Mouse (Mus musculus) 416B (cell line): ENCODE measurements around the gene Anxa6.

Experiments
- DNase-seq: peaks from one replicate; pipeline ENCODE4 v3.0.0; 2011; ENCODE audit warnings: low read depth

Gene Anxa6

DNA sequence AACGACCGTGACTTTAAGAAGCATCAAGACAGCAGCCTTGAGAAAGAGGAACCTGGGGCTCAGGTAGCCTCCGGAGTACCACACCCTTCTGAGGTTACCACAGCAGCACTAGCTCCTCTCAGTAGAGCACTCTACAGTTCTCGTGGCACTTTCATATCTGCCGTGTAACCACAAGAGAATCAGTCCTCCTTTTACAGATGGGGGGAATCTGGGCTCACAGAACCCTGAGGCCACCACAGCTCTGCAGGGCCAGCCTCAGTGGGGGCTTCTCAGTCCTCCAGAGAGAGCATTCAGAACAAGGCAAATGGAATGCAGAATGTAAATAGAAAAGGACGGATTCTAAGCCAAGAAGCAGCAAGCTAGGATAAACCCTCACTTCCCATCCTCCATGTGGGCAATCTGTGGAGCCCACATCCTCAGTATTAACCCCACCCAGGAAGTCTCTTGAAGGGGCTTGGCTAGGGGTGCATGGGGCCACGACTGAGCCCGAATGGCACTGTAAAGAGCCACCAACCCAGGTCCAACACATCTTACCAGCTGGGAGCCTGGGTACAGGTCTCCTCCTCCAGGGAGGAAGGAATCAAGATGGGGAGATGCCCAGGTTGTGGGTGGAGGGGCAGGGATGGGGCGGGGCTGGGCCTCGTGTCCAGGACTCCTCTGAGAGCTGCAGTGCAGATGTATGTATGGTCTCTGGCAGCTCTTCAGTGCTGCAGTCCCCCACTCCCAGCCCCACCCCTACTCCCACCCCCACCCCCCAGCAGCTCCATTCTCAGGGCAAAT, 1.8 kb downstream of the Anxa6 start:
- DNase-seq = no peak

- no peak for DNase-seq
These were observed 4.7 kb downstream of the Anxa6 start for GRCm38 (mm10) chr11:55028509-55028908.

- no peak for DNase-seq
These were observed 5.9 kb downstream of the Anxa6 start for GRCm38 (mm10) chr11:55027204-55027855.

- DNase-seq = no peak
These were observed 7.3 kb downstream of the Anxa6 start for GRCm38 (mm10) chr11:55025896-55026295.

GRCm38 (mm10) chr11:55023583-55023982, 9.7 kb downstream of the Anxa6 start:
- no peak for DNase-seq

- DNase-seq = peak; percentile 91
These were observed 10.1 kb downstream of the Anxa6 start for GRCm38 (mm10) chr11:55023049-55023564.

GRCm38 (mm10) chr11:55022508-55022907, 10.7 kb downstream of the Anxa6 start:
- no peak for DNase-seq

DNA sequence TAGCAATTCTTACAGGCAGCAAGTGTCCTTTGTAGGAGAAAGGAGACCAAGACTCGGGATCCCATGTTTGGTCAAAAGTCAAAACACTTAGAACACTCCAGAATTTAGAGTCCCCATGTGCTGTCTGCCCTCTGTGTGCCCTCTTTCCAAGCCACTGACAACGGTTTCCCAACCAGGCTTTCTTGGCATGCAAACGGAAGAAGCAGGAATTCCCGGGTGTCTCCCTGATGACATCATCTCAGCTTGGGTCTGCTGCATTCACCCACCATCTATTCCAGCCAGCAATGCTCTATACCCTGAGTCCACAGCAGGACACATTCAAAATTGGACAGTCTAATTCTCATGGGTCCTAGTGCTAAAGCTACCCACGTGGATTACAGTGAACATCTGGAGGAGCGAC, 11.4 kb downstream of the Anxa6 start:
- DNase-seq = no peak

GRCm38 (mm10) chr11:55021458-55021857, 11.8 kb downstream of the Anxa6 start:
- DNase-seq = no peak

DNA sequence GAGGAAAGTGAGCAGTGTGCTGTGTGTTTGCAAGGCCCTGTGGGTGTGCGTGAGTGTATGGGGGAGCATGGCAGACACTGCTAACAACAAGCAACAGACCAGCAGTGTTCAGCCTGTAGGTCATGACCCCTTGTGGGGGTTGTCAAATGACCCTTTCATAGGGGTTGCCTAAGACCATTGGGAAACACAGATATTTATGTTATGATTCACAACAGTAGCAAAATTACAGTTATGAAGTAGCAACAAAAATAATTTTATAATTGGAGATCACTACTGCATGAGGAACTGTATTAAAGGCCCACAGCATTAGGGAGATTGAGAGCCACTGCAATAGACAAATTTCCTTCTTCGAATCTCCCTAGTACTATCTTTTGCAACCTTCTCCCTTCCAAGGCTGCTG, 13.5 kb downstream of the Anxa6 start:
- DNase-seq = no peak

- no peak for DNase-seq
These were observed 15.2 kb downstream of the Anxa6 start for GRCm38 (mm10) chr11:55018034-55018433.

- no peak for DNase-seq
These were observed 16.0 kb downstream of the Anxa6 start for GRCm38 (mm10) chr11:55017201-55017600.

- DNase-seq = no peak
These were observed 16.5 kb downstream of the Anxa6 start for GRCm38 (mm10) chr11:55016758-55017157.

DNA sequence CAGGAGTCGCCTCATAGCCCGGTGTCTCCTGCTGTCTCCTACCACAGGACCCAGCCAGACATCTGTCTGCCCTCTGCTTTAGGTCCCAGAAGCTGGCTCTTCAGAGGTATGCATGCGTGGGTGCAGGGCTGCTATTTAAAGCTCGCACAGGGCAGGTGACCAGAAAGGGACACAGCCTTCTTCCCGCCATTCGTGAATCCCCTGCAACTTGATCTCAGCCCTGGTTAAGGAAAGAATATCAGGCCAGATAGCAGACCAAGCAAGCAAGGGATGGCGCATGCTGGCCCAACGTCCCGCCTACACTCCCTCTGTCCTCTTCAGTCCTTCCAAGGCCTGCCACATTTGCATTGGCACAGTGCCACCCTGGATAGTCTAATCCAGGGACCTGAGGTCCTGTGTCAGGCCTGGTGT, 17.4 kb downstream of the Anxa6 start:
- DNase-seq = no peak

GRCm38 (mm10) chr11:55015264-55015663, 18.0 kb downstream of the Anxa6 start:
- no peak for DNase-seq

DNA sequence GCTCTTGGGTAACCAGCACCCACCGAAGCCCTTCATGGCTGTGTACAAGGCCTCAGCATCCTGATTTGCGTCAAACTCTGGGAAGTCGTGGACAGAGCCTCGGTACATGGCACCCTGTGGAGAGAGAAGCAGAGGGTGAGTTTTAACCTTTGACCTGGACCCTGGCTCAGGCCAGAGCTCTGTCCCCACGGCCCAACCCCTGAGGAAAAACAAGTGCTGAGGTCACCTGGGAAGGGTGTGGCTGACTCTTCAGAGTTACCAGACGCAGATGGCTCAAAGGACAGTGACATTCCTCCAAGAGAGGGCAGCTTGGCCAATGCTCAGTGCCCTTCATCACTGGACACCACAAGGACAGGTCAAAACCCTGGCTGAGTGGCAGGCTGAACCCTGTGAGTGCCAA, 19.4 kb downstream of the Anxa6 start:
- DNase-seq = no peak

DNA sequence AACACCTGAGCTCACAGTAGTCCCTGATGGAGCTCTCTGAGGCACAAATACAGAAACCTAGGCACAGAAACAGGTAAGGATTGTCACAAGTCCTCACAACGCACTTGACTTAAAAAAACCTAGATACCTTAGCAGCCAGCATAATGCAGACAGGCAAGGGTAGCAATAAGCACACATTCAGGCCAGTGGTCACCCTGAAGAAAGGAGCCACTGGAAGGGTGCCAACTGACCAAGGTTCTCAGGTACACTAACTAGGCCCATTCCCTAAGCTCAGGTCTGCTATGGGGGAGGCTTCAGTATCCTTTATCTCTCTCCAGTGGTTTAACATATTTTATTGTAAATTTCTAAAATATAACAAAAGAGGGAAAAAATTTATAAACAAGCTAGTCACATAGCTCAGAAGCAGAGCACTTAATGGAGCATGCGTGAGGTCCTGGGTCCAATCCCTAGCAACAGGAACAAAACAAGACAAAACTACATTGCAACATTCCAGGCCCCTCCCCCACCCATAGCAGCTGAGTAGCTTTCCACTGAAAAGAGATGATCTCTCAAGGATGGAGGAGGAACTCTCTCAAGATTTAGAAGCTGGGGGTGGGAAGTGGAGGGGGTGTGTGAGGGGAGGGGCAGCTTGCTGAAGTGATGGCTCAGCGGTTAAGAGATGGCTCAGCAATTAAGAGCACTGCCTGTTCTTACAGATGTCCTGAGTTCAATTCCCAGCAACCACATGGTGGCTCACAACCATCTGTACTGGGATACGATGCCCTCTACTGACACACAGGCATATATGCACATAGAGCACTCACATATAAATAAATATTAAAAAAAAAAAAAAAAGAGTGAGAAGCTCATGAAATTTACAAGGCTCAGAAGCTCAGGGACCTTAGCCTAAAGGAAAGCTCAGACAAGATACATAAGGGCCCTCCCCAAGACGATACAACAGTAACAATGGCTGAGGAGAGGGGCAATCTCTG, 20.4 kb downstream of the Anxa6 start:
- DNase-seq = no peak

DNA sequence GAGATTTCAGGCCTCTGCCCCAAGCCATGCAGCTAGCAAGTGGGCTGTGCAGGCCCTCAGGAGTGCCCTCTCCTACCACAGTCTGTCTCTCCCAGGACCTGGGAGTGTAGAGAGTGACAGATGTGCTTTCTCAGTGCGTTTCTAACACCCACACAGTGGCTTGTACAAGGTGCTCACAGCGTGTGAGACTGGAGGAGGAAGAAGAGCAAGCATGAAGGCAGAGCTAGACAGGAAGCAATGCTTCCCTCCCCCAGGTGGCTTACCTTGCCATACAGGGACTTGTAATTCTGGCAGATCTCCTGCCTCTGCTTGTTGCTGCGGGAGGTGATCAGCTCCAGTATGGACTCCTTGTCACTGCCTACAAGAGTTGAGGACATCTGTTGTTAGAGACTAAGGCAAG, 21.8 kb downstream of the Anxa6 start:
- no peak for DNase-seq

DNA sequence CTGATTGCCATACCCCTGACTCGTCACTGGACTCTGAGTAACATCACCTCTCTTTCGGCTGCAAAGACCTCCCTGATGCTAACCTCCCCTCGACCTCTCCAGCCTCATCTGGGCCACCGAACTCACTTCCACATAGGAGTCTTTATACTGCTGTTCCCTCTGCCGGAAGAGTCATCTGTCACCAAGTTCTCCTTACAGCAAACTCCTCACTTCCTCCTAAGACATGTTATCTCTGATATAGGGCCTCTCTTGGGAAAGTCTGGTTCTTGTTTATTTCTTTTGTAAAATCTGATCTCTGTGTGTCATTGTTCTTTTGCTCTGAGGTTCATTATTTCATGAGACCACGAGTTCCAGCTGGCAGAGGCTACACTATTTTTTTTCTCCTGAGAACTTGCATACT, 25.0 kb downstream of the Anxa6 start:
- peak; percentile 24 for DNase-seq

DNA sequence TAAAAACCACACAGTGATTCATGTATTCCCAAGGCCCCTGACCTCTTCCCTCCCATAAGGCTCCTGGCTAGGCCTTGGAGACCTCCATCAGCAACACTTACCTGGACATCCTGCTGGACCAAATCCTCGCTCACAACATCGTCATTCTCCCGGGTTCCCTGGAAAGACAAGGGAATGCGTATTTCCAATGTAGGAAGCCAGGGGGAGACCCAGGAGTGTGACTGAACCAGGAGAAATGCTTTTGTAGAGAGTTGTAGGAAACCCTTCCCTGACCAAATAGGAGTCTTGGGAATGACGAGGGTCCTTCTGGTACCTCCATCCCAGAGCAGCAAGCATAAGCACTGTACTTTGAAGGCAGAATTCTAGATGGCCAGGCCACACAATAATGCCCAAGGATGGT, 27.6 kb downstream of the Anxa6 start:
- DNase-seq = no peak

DNA sequence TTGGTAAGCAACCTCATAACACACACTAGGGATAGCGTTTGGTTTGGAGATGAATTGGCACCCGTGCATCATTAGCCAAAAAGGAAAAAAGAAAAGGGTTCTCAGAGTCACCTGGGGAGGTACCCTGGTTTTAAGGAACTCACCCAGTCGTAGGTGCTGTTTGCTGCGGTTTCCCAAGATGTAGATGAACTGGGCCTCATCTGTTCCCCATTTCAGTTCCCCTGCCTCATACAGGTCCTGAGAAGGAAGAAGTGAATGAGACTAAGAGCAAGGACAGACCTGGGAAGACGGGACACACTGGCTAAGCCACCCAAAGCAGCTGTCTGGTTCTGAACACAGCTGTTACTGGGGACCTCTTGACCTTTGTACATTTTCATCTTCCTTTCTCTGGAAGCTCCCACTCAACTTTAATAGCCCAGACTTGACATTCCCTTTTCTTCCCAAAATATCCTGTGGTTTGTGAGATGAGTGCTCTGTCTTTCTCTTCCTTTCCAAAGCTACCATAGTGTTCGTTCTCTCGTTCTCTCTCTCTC, 28.2 kb downstream of the Anxa6 start:
- no peak for DNase-seq

- DNase-seq = no peak
These were observed 34.5 kb downstream of the Anxa6 start for GRCm38 (mm10) chr11:54998708-54999107.
